Comparison of ENCODE assay signal across 39 mouse cellular contexts in genomic region chr2:163070213-163070612, GRCm38 (mm10). TPM values are rescaled to one million over a fixed set of nuclear protein-coding genes. Genes with fewer than 3 reads are reported as not detected.
DNase-seq lines count a peak whose midpoint lies in the region; ATAC-seq and TF ChIP-seq lines count a peak whose summit lies in the region.
"Had no signal": no experiment of that assay in that cellular context is flagged by ENCODE, and none has a peak within 500 bp of the region (broad histone marks: within the 10 kb centered on the region; RNA-seq: fewer than 3 reads in every experiment).

No protein-coding gene starts in this region.

- 83% methylated on average over 3 of the region's 3 CpGs for WGBS in hindbrain, postnatal 0 days
- 92% methylated on average over 3 of the region's 3 CpGs for WGBS in hindbrain, embryonic 16.5 days
- WGBS in lung, embryonic 14.5 days = 80% methylated on average over 3 of the region's 3 CpGs
- 85% methylated on average over 3 of the region's 3 CpGs for WGBS in stomach, postnatal 0 days

- no peak overlapping the region for H3K9ac ChIP-seq in hindbrain, postnatal 0 days (replicated peaks; ENCODE audit: low read length)
- no peak overlapping the region for H3K9ac ChIP-seq in hindbrain, embryonic 16.5 days (ENCODE audit: low read depth, low read length)
- no peak overlapping the region for H3K9ac ChIP-seq in lung, embryonic 14.5 days
- no peak overlapping the region for H3K9ac ChIP-seq in stomach, postnatal 0 days (ENCODE audit: low read length)
- H3K9ac ChIP-seq: embryonic facial prominence, embryonic 15.5 days; forebrain, embryonic 13.5 days; hindbrain, embryonic 13.5 days; limb, embryonic 13.5 days; liver, postnatal 0 days; stomach, embryonic 15.5 days had no signal

- H3K27me3 ChIP-seq in hindbrain, postnatal 0 days (ENCODE audit: insufficient read depth, low read length) = no peaks in the 10 kb centered on the region
- H3K27me3 ChIP-seq in hindbrain, embryonic 16.5 days (replicated peaks; ENCODE audit: control insufficient read depth, insufficient read depth, low read length) = no peaks in the 10 kb centered on the region
- no peaks in the 10 kb centered on the region for H3K27me3 ChIP-seq in lung, embryonic 14.5 days (ENCODE audit: insufficient read depth, low read length)
- no peaks in the 10 kb centered on the region for H3K27me3 ChIP-seq in stomach, postnatal 0 days (ENCODE audit: control insufficient read depth, insufficient read depth, low read length)
- H3K27me3 ChIP-seq: embryonic facial prominence, embryonic 15.5 days; forebrain, embryonic 13.5 days; hindbrain, embryonic 13.5 days; limb, embryonic 13.5 days; stomach, embryonic 15.5 days had no signal

- no peak for TF ChIP-seq EP300 in stomach, postnatal 0 days (optimal IDR thresholded peaks at IDR 0.05)

- no peak overlapping the region for H3K27ac ChIP-seq in hindbrain, postnatal 0 days
- no peak overlapping the region for H3K27ac ChIP-seq in hindbrain, embryonic 16.5 days (ENCODE audit: low read depth, low read length)
- no peak overlapping the region for H3K27ac ChIP-seq in lung, embryonic 14.5 days (ENCODE audit: low read depth)
- H3K27ac ChIP-seq in stomach, postnatal 0 days (replicated peaks) = no peak overlapping the region
- H3K27ac ChIP-seq: embryonic facial prominence, embryonic 10.5 days; embryonic facial prominence, embryonic 15.5 days; forebrain, embryonic 13.5 days; hindbrain, embryonic 13.5 days; limb, embryonic 13.5 days; stomach, embryonic 15.5 days had no signal

- DNase-seq in hindbrain, postnatal 0 days (ENCODE audit: low spot score) = peak; percentile 46
- DNase-seq in lung, embryonic 14.5 days = no peak
- DNase-seq in lung, postnatal 10 days = no peak
- DNase-seq in thymus, postnatal 4 days = peak; percentile 36
- no peak for DNase-seq in thymus, postnatal 36 days
- DNase-seq in stomach, postnatal 0 days (ENCODE audit: low spot score) = no peak
- DNase-seq in embryo, embryonic 9.5 days (ENCODE audit: extremely low spot score) = no peak
- DNase-seq: adrenal gland, adult 8-10 months; cerebellum, adult 11 months; cerebellum, adult 9-11 months; gastrocnemius, postnatal 25 days; heart, adult 11 months; heart, postnatal 4 days; kidney, adult 2 months; kidney, postnatal 10 days; liver, postnatal 0 days; right cerebral cortex, postnatal 25 days; thymus, postnatal 14 days had no signal

- no peaks in the 10 kb centered on the region for H3K36me3 ChIP-seq in hindbrain, postnatal 0 days (ENCODE audit: insufficient read depth, low read length)
- no peaks in the 10 kb centered on the region for H3K36me3 ChIP-seq in hindbrain, embryonic 16.5 days (ENCODE audit: control insufficient read depth, insufficient read depth, low read length)
- H3K36me3 ChIP-seq in lung, embryonic 14.5 days (ENCODE audit: insufficient read depth) = peaks cover 69% of the 10 kb centered on the region
- H3K36me3 ChIP-seq in stomach, postnatal 0 days (ENCODE audit: control insufficient read depth, insufficient read depth, low read length) = peaks cover 5% of the 10 kb centered on the region; the same call in 1 of the 2 replicates

- no peak for ATAC-seq in hindbrain, postnatal 0 days
- no peak for ATAC-seq in hindbrain, embryonic 16.5 days
- no peak for ATAC-seq in lung, embryonic 14.5 days (ENCODE audit: insufficient read depth)
- no peak for ATAC-seq in stomach, postnatal 0 days (ENCODE audit: low FRiP score, low TSS enrichment)
- ATAC-seq: activated CD4-positive, CD25-positive, alpha-beta regulatory T cell, adult 4 months; forebrain, embryonic 13.5 days; inflammation-experienced regulatory T-cells, adult 6 months; liver, postnatal 0 days had no signal

- H3K4me3 ChIP-seq in hindbrain, postnatal 0 days (ENCODE audit: low read length) = no peak overlapping the region
- H3K4me3 ChIP-seq in hindbrain, embryonic 16.5 days (ENCODE audit: low read length) = no peak overlapping the region
- no peak overlapping the region for H3K4me3 ChIP-seq in lung, embryonic 14.5 days (ENCODE audit: low read depth, low read length)
- no peak overlapping the region for H3K4me3 ChIP-seq in stomach, postnatal 0 days (ENCODE audit: low read depth, low read length)
- H3K4me3 ChIP-seq: embryonic facial prominence, embryonic 10.5 days; embryonic facial prominence, embryonic 15.5 days; forebrain, embryonic 13.5 days; hindbrain, embryonic 13.5 days; limb, embryonic 13.5 days; stomach, embryonic 15.5 days had no signal

- H3K4me2 ChIP-seq in hindbrain, postnatal 0 days (ENCODE audit: low read depth, low read length) = no peak overlapping the region
- H3K4me2 ChIP-seq in hindbrain, embryonic 16.5 days (ENCODE audit: low read length) = no peak overlapping the region
- H3K4me2 ChIP-seq in lung, embryonic 14.5 days = no peak overlapping the region
- H3K4me2 ChIP-seq in stomach, postnatal 0 days (replicated peaks; ENCODE audit: low read depth) = no peak overlapping the region
- H3K4me2 ChIP-seq: embryonic facial prominence, embryonic 15.5 days; forebrain, embryonic 13.5 days; heart, embryonic 11.5 days; hindbrain, embryonic 13.5 days; limb, embryonic 13.5 days; liver, embryonic 11.5 days; midbrain, embryonic 11.5 days; stomach, embryonic 15.5 days had no signal

- no peaks in the 10 kb centered on the region for H3K9me3 ChIP-seq in hindbrain, postnatal 0 days (ENCODE audit: low read length)
- no peaks in the 10 kb centered on the region for H3K9me3 ChIP-seq in hindbrain, embryonic 16.5 days (ENCODE audit: control insufficient read depth, low read length)
- no peaks in the 10 kb centered on the region for H3K9me3 ChIP-seq in lung, embryonic 14.5 days (ENCODE audit: low read depth, low read length)
- no peaks in the 10 kb centered on the region for H3K9me3 ChIP-seq in stomach, postnatal 0 days (ENCODE audit: control insufficient read depth, low read length)
- H3K9me3 ChIP-seq: embryonic facial prominence, embryonic 10.5 days; embryonic facial prominence, embryonic 15.5 days; forebrain, embryonic 13.5 days; hindbrain, embryonic 13.5 days; limb, embryonic 13.5 days; stomach, embryonic 15.5 days had no signal

- TF ChIP-seq CTCF in hindbrain, postnatal 0 days (IDR thresholded peaks at IDR 0.05; ENCODE audit: low read depth) = peak; percentile 51
- TF ChIP-seq CTCF in lung, embryonic 14.5 days (IDR thresholded peaks at IDR 0.05; ENCODE audit: low read depth) = peak; percentile 25; the same call in 1 of the 2 replicates
- TF ChIP-seq CTCF in stomach, postnatal 0 days (IDR thresholded peaks at IDR 0.05; ENCODE audit: low read depth) = peak; percentile 53

- H3K4me1 ChIP-seq in hindbrain, postnatal 0 days (ENCODE audit: insufficient read depth, low read length) = no peaks in the 10 kb centered on the region
- H3K4me1 ChIP-seq in hindbrain, embryonic 16.5 days (ENCODE audit: control insufficient read depth, insufficient read depth, low read depth, low read length) = no peaks in the 10 kb centered on the region
- H3K4me1 ChIP-seq in lung, embryonic 14.5 days (ENCODE audit: insufficient read depth) = no peaks in the 10 kb centered on the region
- no peaks in the 10 kb centered on the region for H3K4me1 ChIP-seq in stomach, postnatal 0 days (replicated peaks; ENCODE audit: control insufficient read depth, insufficient read depth)
- H3K4me1 ChIP-seq: embryonic facial prominence, embryonic 10.5 days; embryonic facial prominence, embryonic 15.5 days; forebrain, embryonic 13.5 days; hindbrain, embryonic 13.5 days; limb, embryonic 13.5 days; stomach, embryonic 15.5 days had no signal

RNA-seq across cellular contexts. Expression of gene Mybl2, which starts 15.7 kb away (rescaled TPM):
- total RNA-seq in hindbrain, postnatal 0 days (2014; rRNA removed) = 3.9 and 5.2 TPM in 2 replicates
- 3.7 and 4.5 TPM in 2 replicates for polyA plus RNA-seq in hindbrain, postnatal 0 days (2015; fragmentation: Nextera tagmentation; extraction: Ambion mirVana)
- polyA plus RNA-seq in hindbrain, embryonic 16.5 days (2015; fragmentation: Nextera tagmentation; extraction: Ambion mirVana) = 3.8 and 5.9 TPM in 2 replicates
- polyA plus RNA-seq in lung, embryonic 14.5 days (2014; fragmentation: Nextera tagmentation; extraction: Ambion mirVana) = 33.4 and 39.5 TPM in 2 replicates
- polyA plus RNA-seq in stomach, postnatal 0 days (2015; fragmentation: Nextera tagmentation; extraction: Ambion mirVana) = 5.3 and 5.4 TPM in 2 replicates
- total RNA-seq: monocyte, adult 5-6 weeks had no signal

RNA-seq across cellular contexts. Expression of gene Gtsf1l, which starts 17.4 kb away (rescaled TPM):
- not detected in 2 replicates for total RNA-seq in hindbrain, postnatal 0 days (2014; rRNA removed)
- polyA plus RNA-seq in hindbrain, postnatal 0 days (2015; fragmentation: Nextera tagmentation; extraction: Ambion mirVana) = not detected in 2 replicates
- 0.40 TPM in 1 of 2 replicates, not detected in the other for polyA plus RNA-seq in hindbrain, embryonic 16.5 days (2015; fragmentation: Nextera tagmentation; extraction: Ambion mirVana)
- not detected in 2 replicates for polyA plus RNA-seq in lung, embryonic 14.5 days (2014; fragmentation: Nextera tagmentation; extraction: Ambion mirVana)
- polyA plus RNA-seq in stomach, postnatal 0 days (2015; fragmentation: Nextera tagmentation; extraction: Ambion mirVana) = 0.16 TPM in 1 of 2 replicates, not detected in the other
- total RNA-seq: adrenal gland, adult 8-10 months; adrenal gland, postnatal 4 days; common myeloid progenitor, adult 5-6 weeks; gastrocnemius, postnatal 25 days; heart, postnatal 4 days; layer of hippocampus, postnatal 10 days; left cerebral cortex, adult 8-10 months; left cerebral cortex, postnatal 36 days; monocyte, adult 5-6 weeks had no signal
- polyA plus RNA-seq: activated CD4-positive, CD25-positive, alpha-beta regulatory T cell, adult 4 months; embryonic facial prominence, embryonic 10.5 days; forebrain, embryonic 13.5 days; heart, embryonic 11.5 days; heart, embryonic 16.5 days; hindbrain, embryonic 13.5 days; inflammation-experienced regulatory T-cells, adult 6 months; kidney, adult 2 months; large intestine, adult 2 months; limb, embryonic 13.5 days; liver, embryonic 11.5 days; liver, postnatal 0 days; midbrain, embryonic 11.5 days; neural tube, embryonic 14.5 days; stomach, embryonic 15.5 days had no signal

RNA-seq across cellular contexts. Expression of gene Ift52, which starts 53.1 kb away (rescaled TPM):
- total RNA-seq in hindbrain, postnatal 0 days (2014; rRNA removed) = 15.8 and 19.3 TPM in 2 replicates
- polyA plus RNA-seq in hindbrain, postnatal 0 days (2015; fragmentation: Nextera tagmentation; extraction: Ambion mirVana) = 31.8 and 33.0 TPM in 2 replicates
- 33.9 and 36.2 TPM in 2 replicates for polyA plus RNA-seq in hindbrain, embryonic 16.5 days (2015; fragmentation: Nextera tagmentation; extraction: Ambion mirVana)
- polyA plus RNA-seq in lung, embryonic 14.5 days (2014; fragmentation: Nextera tagmentation; extraction: Ambion mirVana) = 47.4 and 49.0 TPM in 2 replicates
- 32.3 and 34.3 TPM in 2 replicates for polyA plus RNA-seq in stomach, postnatal 0 days (2015; fragmentation: Nextera tagmentation; extraction: Ambion mirVana)

Comparison
In these comparisons a context has a peak if more than half of its experiments do, and no peak if none do; other contexts are left out.
1. DNase-seq: peak in hindbrain, postnatal 0 days (single experiment) and thymus, postnatal 4 days (single experiment); none in lung, embryonic 14.5 days (single experiment), lung, postnatal 10 days (single experiment), thymus, postnatal 36 days (0 of 2), stomach, postnatal 0 days (single experiment) and embryo, embryonic 9.5 days (single experiment).
2. Peak in every context shown above with its lines, with median percentiles within 50 percentile points of each other: CTCF ChIP-seq.